Mouse (Mus musculus) cerebellum, adult 2 months (tissue): ENCODE measurements around the gene Diras1.

Experiments used
- CTCF ChIP-seq: fragments of 200-500 bp; IDR thresholded peaks from 2 replicates; pipeline ENCODE4 v1.5.1; 2011; ENCODE audit warnings: low read depth, mild to moderate bottlenecking, control low read depth, low read length, moderate library complexity, borderline replicate concordance; ENCODE audit not compliant: insufficient read depth
- POLR2A ChIP-seq: fragments of 200-500 bp; IDR thresholded peaks from 2 replicates; pipeline ENCODE4 v1.6.1; 2011; ENCODE audit warnings: low read length, control low read depth, borderline replicate concordance; ENCODE audit not compliant: insufficient read depth

DNA sequence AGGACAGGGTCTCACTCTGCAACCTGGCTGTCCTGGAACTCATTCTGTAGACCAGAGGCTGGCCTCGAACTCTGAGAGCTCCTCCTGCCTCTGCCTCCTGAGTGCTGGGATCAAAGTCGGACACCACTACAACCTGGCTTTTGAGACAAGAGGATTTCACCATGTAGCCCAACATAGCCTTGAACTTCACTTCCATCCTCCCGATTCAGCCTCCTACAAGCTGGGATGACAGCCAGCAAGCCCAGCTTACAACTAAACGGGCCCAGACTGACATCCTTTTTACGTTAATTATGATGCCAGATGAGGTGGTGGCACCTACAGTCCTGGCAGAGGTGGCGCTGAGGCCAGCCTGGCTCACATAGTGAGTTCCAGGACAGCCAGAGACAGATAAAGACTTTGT is 33.4 kb upstream of the Diras1 start:
- no peak for TF ChIP-seq CTCF
- TF ChIP-seq POLR2A: no peak
